Mouse (Mus musculus): ENCODE measurements around the gene Timm44.

Timm44 gene

DNA sequence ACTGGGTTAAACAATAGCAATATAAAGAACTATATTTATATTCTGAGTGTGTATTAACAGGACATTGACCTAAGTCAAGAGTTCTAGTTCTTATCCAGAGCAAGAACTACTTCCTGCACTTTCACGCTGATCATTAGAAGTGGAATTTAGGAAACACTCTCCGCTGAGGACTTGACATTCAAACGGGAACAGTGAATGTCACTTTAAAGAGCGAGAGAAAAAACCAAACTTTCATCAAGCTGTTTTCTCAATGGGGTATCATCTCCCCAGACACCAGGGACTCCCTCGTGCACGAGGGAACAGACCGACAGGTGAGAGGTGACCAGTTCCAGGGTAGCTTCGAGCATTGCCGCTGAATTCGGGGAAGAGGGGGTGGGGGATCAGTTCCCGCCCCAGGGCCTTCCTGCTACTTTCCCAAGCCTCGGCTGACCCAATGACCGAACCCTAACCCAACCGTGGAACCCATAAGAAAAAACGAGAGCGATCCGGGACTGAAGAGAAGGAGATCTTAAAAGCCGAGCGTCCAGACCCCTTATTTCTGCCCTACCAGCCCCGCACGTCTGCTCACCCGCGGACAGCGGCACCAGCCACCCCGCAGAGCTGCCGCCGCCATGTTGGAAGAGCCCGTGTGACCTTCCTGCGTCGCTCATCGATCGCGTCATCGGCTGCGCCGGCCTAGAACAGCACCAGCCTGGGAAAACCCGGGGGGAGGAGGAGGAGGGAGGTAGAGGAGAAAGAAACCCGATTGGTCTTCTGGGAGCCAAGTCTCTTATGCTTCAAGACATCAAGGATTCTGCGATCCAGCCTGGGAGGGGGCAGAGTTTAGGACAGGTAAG is at the start of gene Timm44:
Gene Timm44, minus strand, starts transcription at position 639 of the 836 bp plus-strand sequence.
- DNase-seq = peak; percentile 93

DNA sequence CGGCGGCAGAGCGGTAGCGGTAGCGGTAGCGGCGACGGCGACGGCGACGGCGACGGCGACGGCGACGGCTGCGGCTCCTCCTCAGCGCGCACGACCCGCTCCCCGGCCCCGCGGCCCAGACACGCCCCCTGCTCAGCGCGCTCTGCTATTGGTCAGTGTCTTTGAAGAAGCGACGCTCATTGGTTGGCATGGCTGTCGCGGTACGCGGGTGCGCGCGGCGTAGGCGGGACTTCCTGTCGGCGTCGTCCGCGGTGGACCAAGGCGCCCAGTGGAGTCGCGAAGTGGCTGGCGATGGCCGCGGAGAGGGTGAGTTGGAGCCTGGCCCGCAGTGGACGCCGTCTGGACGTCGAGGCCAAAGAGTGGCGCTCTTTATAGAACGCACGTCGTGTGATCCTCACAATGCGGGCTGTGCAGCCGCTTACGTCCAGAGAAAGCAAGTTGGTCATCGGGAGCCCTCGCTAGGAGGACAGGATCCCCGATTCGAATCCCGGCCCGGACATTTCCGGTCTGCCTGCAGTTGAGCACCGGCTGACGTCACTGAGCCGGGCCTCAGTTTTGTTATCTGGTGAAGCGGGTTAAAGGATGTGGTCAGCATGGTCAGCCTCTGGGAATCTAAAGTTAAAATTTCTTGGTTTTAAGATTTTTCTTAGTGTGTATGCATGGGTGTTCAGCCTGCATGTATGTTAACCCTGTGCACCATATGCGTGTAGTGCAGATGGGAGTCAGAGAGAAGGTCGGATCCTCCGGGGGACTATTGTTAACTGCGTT is 49.5 kb upstream of the Timm44 start, which contains the start of the genes Ccl25 and Elavl1:
Gene Ccl25, plus strand, starts transcription at position 228 of the 768 bp plus-strand sequence.
Gene Elavl1, minus strand, starts transcription at position 431 of the 768 bp plus-strand sequence.
- peak; percentile 95 for DNase-seq

DNA sequence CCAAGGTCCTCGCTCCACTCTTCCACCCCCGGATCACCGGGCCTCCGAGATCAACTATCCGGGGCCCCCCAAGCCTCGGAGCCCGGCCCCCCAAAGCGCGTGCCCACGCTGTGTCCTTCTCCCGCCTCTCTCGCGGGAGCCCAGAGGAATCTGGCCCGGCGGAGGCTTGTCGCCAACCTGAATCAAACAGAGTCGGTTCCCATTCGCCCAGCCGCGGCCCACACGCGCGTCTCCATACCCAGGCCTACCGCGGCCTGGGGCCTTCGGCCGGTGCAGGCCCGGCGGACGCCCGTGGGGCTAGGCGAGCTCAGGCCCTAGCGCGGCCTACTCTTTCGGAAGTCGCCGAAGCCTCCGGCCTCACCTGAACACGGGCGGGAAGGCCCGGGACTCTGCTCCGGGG is 48.8 kb upstream of the Timm44 start:
- DNase-seq = no peak

DNA sequence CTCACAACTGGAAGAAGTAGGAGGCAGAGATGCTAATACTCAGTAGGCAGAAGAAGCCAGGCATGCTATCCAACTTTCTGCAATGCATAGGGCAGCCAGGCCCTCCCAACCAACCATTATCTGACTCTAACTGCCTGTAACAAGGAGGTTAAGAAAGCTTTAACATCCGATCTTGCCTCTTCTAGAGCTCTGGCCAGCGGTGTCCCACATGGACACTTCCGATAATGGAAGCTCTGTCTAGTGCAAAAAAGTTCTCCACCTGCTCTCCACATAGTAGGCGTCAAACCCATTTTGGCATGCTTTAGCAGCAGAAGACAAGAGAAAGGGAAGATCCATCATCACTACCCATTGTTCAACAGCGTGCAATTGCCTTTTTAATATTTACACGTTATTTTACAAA is 48.2 kb upstream of the Timm44 start:
- no peak for DNase-seq

DNA sequence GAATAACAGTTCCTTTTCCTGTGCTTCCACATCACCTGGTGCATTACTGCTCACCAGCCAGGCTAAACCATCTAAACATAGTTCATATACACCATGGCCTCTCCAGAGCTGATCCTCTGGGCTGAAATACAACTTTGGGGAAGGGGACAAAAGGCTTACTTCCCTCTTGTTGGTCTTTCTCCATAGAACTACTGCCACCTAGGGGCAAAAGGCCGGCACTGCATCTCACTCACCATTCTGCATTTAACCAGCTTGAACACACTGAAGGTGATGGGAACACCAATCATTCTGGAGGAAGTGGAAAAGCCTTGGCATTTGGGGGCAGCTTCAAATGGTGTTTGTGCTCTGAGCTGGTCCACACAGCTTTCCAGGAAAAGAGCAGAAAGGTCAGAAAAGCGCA is 46.8 kb upstream of the Timm44 start:
- peak; percentile 81 for DNase-seq

DNA sequence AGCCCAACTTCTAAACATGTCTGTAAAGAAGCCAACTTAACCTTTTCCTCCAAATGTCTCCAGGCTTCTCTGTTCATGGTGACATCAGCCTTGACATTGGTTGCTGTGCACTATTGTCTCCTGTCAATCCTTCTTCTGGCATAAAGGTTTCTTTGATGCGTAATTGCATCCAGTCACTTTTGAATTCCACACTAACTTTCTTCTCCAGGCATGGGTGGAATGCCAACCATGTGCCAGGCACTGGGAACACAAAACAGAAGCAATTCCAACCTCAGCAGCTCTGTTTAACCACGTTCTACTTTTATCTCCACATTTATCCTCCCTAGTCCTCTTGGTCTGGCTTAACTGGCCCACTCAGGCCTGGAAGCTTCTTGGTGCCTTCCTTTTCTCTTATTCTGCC is 45.3 kb upstream of the Timm44 start:
- no peak for DNase-seq

DNA sequence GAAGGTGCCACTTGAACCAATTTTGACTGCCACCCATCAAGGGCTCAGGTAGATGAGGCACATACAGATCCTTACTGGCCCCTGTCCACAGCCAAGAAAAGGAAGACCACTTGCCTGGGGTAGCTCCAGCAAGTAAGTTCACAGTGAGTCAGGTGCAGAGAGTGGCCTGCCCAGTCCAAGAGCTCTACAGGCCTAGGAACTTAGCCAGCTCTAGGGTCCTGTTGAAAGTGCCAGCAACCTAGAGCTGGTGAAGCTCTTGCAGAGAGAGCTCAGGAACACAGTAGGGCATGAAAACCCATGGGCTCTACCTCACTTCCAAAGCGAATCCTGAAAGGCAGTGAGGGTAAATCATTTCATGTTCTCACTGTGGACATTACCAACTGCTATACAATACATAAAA is 44.7 kb upstream of the Timm44 start:
- DNase-seq = no peak

DNA sequence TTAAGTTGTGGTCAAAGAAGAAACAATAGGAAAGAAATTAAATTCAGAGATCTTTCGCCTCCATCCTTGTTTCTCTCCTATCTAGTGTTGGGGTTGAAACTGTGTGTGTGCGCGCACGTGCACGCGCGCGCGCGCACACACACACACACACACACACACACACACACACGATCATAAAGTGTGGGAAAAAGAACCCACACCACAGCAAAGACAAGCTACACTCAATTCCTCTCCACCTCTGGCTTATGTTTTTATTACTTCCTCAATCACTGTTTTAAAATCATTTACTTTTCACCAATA is 43.8 kb upstream of the Timm44 start:
- no peak for DNase-seq

DNA sequence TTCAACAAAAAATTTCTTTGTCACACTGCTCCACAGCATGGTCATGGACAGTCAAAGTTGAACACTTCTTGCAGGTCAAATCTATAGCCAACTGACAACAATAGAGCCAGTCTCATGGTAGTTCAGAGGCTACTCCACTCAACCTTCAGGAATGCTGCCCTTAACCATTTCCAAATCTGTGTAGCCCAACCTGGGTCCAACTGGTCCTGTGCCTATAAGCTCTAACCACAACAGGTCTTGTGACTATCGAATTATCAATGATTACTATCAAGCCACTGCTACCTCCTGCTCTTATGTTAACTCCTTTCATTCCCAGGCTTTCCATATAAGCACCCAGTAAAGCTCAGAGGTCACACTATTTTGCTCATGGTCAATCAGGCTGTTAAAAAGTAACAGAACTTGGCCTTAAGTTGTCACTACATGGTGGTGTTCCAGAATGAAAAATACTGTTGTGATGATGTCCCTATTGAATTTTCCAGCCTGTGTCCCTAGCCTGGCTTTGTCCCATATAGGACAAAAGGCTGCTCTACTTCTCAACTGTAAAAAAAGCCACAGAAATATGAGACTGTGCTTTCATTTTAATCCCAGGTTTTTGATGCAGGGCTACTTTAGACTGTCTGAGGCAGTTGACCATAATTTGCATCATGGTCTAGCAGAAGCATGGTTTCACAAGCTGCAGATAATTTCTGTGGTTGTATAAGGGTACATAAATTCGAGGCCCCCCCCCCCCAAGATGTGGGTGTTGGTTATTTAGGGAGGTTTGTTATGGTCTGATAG is 43.3 kb upstream of the Timm44 start:
- DNase-seq = peak; percentile 58

DNA sequence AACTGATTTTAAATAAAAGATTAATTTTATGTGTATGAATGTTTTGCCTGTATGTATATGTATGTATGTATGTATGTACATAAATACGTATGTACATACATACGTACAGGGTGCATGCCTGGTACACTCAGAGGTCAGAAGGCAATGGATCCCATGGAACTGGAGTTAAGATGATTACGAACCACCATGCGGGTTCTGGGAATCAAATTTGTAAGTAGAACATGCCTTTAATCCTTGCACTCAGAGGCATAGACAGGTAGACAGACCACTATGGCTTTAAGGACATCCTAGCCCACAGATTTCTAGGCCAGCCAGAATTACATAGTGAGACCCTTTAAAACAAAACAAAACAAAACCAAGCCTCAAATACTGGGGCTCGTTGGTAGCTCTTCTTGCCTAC is 42.4 kb upstream of the Timm44 start:
- no peak for DNase-seq

DNA sequence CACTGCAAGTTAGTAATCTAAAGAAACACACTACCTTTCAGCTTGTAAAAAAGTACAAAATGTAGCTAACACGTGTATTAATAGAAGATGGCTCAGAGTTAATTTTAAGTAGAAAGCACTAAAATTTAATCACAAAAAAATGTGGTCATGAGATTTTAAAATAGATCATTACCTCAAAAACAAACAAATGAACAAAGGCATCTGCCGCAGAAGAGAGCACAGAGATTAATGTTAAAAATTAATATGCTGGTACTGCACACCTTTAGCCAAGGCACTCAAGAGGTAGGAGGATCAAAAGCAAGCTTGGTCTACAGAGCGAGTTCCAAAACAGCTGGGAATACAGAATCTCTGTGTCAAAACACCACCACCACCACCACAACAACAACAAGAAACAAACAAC is 39.1 kb upstream of the Timm44 start:
- no peak for DNase-seq

DNA sequence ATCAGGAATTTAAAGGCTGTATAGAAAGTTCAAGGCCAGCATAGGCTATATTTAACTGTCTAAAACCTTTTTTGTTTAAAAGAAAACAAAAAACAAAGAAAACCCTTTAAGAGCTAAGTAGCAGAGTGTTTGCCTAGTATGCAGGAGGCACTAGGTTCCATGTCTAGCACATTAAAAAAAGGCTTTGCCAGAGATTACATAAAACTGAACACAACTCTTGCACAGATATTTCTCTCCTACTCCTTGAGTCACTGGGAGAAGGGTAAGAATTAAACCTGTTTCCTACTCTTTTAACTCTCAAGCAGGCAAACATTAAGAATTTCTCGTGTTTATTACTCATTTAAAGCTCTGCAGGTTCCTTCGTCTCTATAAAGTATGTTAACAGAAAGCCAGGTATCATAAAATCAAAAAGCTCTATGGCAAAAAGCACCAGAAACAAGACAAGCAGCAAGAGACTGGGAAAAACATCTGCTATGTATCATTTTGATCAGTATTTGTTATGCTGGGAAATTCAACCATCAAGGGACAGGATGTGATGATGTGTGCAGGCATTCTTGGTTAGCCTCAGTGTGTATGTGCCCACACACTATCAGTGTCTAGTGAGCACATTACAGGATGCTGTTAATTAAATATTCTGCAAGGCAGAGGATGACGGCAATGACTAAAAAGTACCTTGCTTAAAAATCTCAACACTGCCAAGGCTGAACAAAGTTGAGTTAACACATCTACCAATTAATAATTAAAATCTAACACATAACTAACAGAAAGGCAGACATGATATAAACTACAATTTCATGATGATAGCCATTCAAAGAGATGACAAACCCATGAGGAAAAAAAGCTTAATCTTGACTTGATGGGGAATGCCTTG is 37.8 kb upstream of the Timm44 start:
- no peak for DNase-seq

DNA sequence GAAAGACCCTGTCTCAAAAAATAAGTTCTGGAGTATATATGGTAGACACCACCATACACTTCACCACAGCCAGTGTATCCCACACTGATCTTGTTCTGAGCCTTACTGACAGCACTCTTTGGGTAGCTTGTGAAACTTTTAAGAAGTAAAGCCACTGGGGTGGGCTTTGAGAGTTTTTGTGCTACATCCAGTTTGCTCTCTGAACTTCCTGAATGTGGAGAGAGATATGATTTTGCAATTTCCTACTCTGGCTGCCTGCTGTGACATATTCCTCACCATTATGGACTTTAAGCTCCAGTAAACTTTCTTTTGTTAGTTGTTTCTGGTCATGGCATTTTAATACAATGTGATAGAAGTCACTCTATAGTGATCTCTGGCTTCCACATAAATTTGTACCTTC is 36.4 kb upstream of the Timm44 start:
- no peak for DNase-seq

DNA sequence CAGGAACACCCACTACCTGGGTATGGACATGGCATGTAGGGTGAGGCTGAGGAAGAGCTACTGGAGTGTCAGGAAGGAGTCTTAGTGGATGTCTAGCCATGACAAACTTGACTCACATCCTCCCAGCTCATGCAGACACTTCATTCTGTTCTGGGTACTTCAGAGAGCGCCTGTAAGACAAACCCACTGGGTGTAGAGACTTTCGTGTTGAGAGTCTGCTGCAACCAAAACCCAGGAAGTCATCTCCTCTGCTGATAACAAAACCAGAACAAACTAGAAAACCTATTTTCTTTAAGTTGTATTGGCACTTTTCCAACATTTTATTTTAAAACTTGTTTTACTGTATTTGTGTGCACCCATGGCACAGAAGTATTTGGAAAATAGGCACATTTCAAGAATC is 30.1 kb upstream of the Timm44 start:
- DNase-seq = no peak

DNA sequence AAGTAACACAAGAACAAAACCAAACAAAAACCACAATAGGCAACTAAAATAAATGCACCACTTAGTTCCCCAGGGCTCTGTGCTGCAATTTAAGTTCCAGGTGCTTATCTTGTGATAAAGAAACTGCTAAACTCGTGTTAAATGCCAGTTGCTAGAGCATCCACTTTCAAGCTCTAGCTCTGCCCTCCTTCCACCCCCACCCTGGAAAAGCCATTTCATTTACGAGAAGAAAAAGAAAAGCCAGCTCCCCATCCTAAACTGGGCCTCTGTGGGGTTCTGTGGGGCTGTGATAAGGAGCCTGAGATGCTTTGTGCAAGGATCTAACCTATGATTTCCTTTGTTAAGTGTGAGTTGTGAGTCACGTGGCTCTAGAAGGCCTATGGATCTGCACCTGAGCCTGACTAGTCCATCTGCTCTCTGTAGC is 28.4 kb upstream of the Timm44 start:
- no peak for DNase-seq

DNA sequence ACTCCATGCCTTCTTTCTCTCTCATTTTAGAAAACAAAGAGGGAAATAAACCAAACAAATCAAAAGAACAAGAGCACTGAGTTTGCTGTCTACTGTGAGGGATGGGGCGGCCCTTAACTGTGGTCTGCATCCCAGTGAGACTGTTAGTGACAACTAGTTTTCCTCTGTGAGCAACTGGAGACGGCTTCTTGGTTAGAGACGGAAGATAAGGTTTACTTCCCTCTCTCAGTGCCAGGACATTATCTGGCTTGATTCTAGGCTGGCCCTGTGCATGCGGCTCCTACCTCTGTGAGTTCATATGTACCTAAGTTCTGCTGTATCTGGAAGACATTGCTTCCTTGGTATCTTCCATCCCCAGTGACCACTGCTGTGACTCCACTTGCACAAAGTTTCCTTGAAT is 22.1 kb upstream of the Timm44 start:
- no peak for DNase-seq

DNA sequence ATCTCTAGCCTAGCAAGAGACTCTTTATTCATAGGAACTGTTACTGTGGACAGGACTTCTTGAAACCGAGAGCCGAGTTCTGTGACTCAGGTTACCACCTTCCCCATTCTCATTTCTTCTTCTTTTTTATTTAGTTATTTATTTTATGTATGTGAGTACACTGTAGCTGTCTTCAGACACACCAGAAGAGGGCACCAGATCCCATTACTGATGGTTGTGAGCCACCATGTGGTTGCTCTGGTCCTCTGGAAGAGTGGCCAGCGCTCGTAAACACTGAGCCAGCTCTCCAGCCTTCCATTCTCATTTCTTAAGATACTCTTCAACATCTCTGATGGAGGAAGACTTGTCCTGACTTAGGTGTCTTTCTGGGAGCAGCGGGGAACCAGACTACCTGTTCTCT is 17.0 kb upstream of the Timm44 start:
- DNase-seq = no peak

DNA sequence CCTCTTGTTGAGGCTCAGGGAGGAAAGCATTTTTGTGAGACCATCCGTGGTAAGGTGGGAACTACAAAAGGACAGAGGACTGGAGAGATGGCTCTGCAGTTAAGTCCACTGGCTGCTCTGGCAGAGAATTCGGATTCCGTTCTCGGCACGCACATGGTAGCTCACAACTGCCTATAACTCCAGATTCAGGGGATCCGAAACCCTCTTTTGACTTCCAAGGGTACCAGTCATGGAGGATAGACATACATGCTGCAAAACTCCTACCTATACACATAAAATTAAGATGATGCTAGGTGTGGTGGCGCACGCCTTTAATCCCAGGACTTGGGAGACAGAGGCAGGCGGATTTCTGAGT is 375 bp upstream of the Timm44 start:
- DNase-seq = no peak

DNA sequence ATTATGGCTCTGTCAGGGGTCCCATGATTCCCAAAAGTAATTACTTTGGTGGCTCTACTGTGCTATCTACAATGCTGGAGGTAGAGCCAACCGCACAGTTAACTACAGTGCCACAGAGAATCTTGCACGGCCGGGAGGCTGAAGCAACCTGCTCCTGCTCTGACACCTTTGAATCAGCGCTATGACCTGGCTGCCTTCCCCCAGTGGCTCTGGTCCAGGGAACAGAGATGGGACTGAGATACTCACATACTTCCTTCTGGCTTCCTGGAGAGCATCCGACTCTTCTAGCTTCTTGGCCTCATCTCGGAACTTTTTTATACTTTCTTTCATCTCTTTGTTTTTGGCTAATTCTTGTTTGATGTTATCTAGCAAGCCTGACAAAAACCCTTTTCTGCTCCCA is 6.1 kb downstream of the Timm44 start:
- DNase-seq = no peak

DNA sequence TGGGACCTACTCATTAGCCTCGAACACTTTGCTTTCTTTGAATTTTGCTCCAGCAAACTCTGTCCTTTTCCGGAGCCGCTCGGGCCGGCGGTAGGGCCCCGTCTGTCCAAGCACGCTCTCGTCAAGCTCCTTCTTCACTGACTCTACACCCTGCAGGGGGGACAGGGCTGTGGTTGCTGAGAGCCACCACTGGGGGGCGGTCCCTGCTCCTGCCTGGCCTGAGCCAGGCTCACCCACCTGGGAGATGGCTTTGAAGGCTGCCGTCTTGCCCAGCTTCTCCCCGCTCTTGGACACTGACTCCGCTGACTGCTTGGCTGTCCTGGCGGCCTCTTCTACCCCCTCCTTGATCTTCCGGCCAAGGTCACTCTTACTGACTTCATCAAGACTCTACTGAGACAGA is 8.1 kb downstream of the Timm44 start:
- DNase-seq = no peak

DNA sequence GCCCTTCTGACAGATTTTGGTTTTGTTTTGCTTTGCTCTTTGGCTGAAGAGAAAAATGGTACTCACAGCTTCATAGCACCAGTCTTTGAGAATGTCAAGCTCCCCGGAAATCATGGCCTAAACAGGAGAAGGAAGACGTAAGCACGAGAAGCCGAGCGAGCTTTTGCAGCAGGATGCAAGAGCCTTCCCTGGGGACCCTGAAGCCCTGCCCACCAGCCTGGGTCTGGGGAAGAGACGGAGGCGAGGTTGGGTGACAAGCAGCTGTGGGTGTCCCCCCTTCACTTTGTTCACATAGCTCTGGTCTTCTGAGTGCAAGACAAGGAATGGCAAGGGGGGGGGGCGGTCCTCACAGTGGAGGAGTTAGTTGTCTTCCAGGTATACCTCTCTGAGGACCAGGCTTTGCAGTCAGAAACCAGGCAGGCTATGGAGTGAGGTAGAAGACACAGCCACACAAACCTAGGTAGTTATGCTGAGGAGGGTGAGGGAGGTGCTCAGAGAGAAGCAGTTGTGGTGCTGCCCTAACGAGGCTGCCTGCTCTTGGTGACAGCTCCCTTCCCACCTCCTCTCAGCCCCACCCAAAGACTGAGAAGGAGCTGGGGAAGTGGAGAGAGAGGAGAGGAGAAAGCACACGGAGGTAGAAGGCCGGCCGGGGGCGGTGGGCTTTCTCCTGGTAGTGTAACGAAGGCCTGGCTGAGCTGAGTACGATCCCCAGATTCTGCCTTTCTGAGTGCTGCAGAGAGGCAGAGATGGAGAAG is 10.4 kb downstream of the Timm44 start:
- no peak for DNase-seq

All from kidney, adult 11 months (tissue).